Mouse (Mus musculus) gastrocnemius, postnatal 10 days (tissue): ENCODE measurements around the gene 2210016L21Rik. TPM values are rescaled to one million over a fixed set of nuclear protein-coding genes. Genes with fewer than 3 reads are reported as not detected.

ENCODE experiments used
- DNase-seq: peaks from one replicate; pipeline ENCODE4 v3.0.0; 2021; ENCODE audit warnings: mixed read lengths
- total RNA-seq, 2 experiments: library from RNA; stranded (reverse); gene quantifications; 2 replicates each; pipeline ENCODE4 v1.2.3; 2021

The 2210016L21Rik gene
- total RNA-seq, 2 experiments from 2014 or later: 31.0 to 32.1 TPM

- no peak for DNase-seq
Observed at GRCm38 (mm10) chr5:114942766-114943130, 790 bp downstream of the 2210016L21Rik start.

- DNase-seq: no peak
Observed at GRCm38 (mm10) chr5:114945072-114945471, 3.1 kb downstream of the 2210016L21Rik start.

GRCm38 (mm10) chr5:114948891-114949290 lies 6.9 kb downstream of the 2210016L21Rik start:
- peak; percentile 53 for DNase-seq

GRCm38 (mm10) chr5:114949316-114949715 lies 7.4 kb downstream of the 2210016L21Rik start:
- DNase-seq: no peak

- no peak for DNase-seq
Observed at GRCm38 (mm10) chr5:114949812-114950211, 7.9 kb downstream of the 2210016L21Rik start.

GRCm38 (mm10) chr5:114950669-114951068 lies 8.7 kb downstream of the 2210016L21Rik start:
- DNase-seq: no peak

- DNase-seq: no peak
Observed at GRCm38 (mm10) chr5:114951279-114951880, 9.4 kb downstream of the 2210016L21Rik start.

- DNase-seq: no peak
Observed at GRCm38 (mm10) chr5:114953326-114953725, 11.4 kb downstream of the 2210016L21Rik start.

- DNase-seq: no peak
Observed at GRCm38 (mm10) chr5:114958069-114958468, 16.1 kb downstream of the 2210016L21Rik start.

GRCm38 (mm10) chr5:114961590-114962360 lies 19.8 kb downstream of the 2210016L21Rik start:
- no peak for DNase-seq

- no peak for DNase-seq
Observed at GRCm38 (mm10) chr5:114964315-114964966, 22.5 kb downstream of the 2210016L21Rik start.

GRCm38 (mm10) chr5:114964967-114965898 lies 23.3 kb downstream of the 2210016L21Rik start:
- no peak for DNase-seq

- no peak for DNase-seq
Observed at GRCm38 (mm10) chr5:114967523-114968268, 25.7 kb downstream of the 2210016L21Rik start.

- DNase-seq: no peak
Observed at GRCm38 (mm10) chr5:114968651-114969050, 26.7 kb downstream of the 2210016L21Rik start.

- no peak for DNase-seq
Observed at GRCm38 (mm10) chr5:114969064-114969463, 27.1 kb downstream of the 2210016L21Rik start.

GRCm38 (mm10) chr5:114969609-114970215 lies 27.8 kb downstream of the 2210016L21Rik start:
- no peak for DNase-seq

- no peak for DNase-seq
Observed at GRCm38 (mm10) chr5:114970824-114971227, 28.9 kb downstream of the 2210016L21Rik start, which contains the start of gene Hnf1a. Gene Hnf1a (minus strand): TSS chr5:114971094.

GRCm38 (mm10) chr5:114972201-114972600 lies 30.2 kb downstream of the 2210016L21Rik start:
- no peak for DNase-seq

- no peak for DNase-seq
Observed at GRCm38 (mm10) chr5:114973131-114973530, 31.2 kb downstream of the 2210016L21Rik start.

GRCm38 (mm10) chr5:114976935-114977334 lies 35.0 kb downstream of the 2210016L21Rik start:
- no peak for DNase-seq

- DNase-seq: no peak
Observed at GRCm38 (mm10) chr5:114978473-114978872, 36.5 kb downstream of the 2210016L21Rik start.
